Mouse (Mus musculus) heart, embryonic 13.5 days (tissue): ENCODE measurements around the gene Gm6482. TPM values are rescaled to one million over a fixed set of nuclear protein-coding genes. Genes with fewer than 3 reads are reported as not detected.
"Not testable (repeated sequence)": the region's sequence is repeated elsewhere in the genome, so short reads cannot be mapped to it uniquely, and the experiment has no call there.

ENCODE experiments used
- ATAC-seq: fragments of 200-750 bp; cut with Nextera tagmentation; 2 replicates; pipeline ENCODE4 v1.8.0; 2017; ENCODE audit warnings: moderate TSS enrichment; ENCODE audit not compliant: insufficient number of reproducible peaks, low FRiP score, low TSS enrichment; ENCODE audit errors: extremely low read depth
- H3K27ac ChIP-seq: fragments of 300-500 bp; sonication (generic); replicated peaks from 2 replicates; pipeline ENCODE4 v1.5.1; 2015; ENCODE audit warnings: moderate library complexity, mild to moderate bottlenecking, inconsistent platforms
- H3K27me3 ChIP-seq: fragments of 300-500 bp; sonication (generic); replicated peaks from 2 replicates; pipeline ENCODE4 v1.6.1; 2015; ENCODE audit warnings: mild to moderate bottlenecking, inconsistent platforms
- H3K36me3 ChIP-seq: fragments of 300-500 bp; sonication (generic); 2 replicates; pipeline ENCODE4 v1.6.1; 2015; ENCODE audit warnings: mild to moderate bottlenecking, inconsistent platforms
- H3K4me1 ChIP-seq: fragments of 300-500 bp; sonication (generic); 2 replicates; pipeline ENCODE4 v1.6.1; 2015; ENCODE audit warnings: inconsistent platforms
- H3K4me2 ChIP-seq: fragments of 300-500 bp; sonication (generic); 2 replicates; pipeline ENCODE4 v1.6.1; 2015; ENCODE audit warnings: inconsistent platforms, mild to moderate bottlenecking, moderate library complexity
- H3K4me3 ChIP-seq: fragments of 300-500 bp; sonication (generic); 2 replicates; pipeline ENCODE4 v1.5.1; 2015; ENCODE audit warnings: moderate library complexity, mild to moderate bottlenecking, inconsistent platforms
- H3K9ac ChIP-seq: fragments of 300-500 bp; sonication (generic); 2 replicates; pipeline ENCODE4 v1.6.1; 2015; ENCODE audit warnings: inconsistent platforms, mild to moderate bottlenecking, moderate library complexity
- H3K9me3 ChIP-seq: fragments of 300-500 bp; sonication (generic); 2 replicates; pipeline ENCODE4 v1.6.1; 2016; ENCODE audit warnings: inconsistent platforms
- WGBS: fragments of 180-500 bp; shearing (Covaris S2); methylation state at CpG from one replicate; pipeline ENCODE4 v1.1.7; 2015; ENCODE audit warnings: mixed read lengths; 5-methylcytosine and 5-hydroxymethylcytosine counted together
- polyA plus RNA-seq: library from polyadenylated mRNA; unstranded; fragments of >200 nt; fragmentation: Nextera tagmentation; extraction: Ambion mirVana; gene quantifications from 2 replicates; pipeline ENCODE4 v1.2.1, GENCODE M21; 2015

Gene Gm6482
- not detected in 2 replicates for polyA plus RNA-seq

DNA sequence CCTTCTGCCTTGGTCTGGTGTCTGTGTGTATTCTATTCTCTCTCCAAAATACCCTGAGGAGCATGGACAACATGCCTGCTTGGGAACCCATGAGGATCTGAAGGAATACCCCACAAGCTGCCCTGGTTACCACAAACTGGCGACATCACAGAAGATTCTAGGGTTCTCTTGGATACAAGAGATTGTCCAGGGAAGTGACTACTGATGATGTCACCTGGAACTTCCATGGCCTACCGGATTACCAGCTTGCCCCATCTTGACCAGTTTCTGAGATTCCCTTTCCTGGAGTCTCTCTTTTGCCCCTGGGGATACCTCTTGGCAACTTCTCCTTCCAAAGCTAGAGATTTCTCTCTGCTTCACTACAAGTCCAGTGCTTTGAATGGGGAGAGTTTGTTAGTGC, at the start of gene Gm6482:
Gene Gm6482 (minus strand): TSS at position 101 of the 400 bp plus-strand sequence.
- not testable (repeated sequence) for H3K9me3 ChIP-seq, H3K4me1 ChIP-seq, H3K4me2 ChIP-seq, H3K27ac ChIP-seq, H3K27me3 ChIP-seq, H3K9ac ChIP-seq, H3K4me3 ChIP-seq, ATAC-seq, H3K36me3 ChIP-seq
- 83% methylated on average over 1 of the region's 2 CpGs for WGBS

DNA sequence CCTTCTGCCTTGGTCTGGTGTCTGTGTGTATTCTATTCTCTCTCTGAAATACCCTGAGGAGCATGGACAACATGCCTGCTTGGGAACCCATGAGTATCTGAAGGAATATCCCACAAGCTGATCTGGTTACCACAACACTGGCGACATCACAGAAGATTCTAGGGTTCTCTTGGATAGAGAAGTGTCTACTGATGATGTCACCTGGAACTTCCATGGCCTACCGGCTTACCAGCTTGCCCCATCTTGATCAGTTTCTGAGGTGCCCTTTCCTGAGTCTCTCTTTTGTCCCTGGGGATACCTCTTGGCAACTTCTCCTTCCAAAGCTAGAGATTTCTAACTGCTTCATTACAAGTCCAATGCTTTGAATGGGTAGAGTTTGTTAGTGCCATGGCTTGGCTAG, 45.3 kb upstream of the Gm6482 start, which contains the start of gene Gm7954:
Gene Gm7954 (minus strand): TSS at position 101 of the 400 bp plus-strand sequence.
- ATAC-seq, H3K4me2 ChIP-seq, H3K9me3 ChIP-seq, H3K27ac ChIP-seq, H3K9ac ChIP-seq, H3K4me3 ChIP-seq, H3K4me1 ChIP-seq, H3K27me3 ChIP-seq, H3K36me3 ChIP-seq: not testable (repeated sequence)
- no CpG with 5 or more reads among the region's 2 CpGs for WGBS

DNA sequence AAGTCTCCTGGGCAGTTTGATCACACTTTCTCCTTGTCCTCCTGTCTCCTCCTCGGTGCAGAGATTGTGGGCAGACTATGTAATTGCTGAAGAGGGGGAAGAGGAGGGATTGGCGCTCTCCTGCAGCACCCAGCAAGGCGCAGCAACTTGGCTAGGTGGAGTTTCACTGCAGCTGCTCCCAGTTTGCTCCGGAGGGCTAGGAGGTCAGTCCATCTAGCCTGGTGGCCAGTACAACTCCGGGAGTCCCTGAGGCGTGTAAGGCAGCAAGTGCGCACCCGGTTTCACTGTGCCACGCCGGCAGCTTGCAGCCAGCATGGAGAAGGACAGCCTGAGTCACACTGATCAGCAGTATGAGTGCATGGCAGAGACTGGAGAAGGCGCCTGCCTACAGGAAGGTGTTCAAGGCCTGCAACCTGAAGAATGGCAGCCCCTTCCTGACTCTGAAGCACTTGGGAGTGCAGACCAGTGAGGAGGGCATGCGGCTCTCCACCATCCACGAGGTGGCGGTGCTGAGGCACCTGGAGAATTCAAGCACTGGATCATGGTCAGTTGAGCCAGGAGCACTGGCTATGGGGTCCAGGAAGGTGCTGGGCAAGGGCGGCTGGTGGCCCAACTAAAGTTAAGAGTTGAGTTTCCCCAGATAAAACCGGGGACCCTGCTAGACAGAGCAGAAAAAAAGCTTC, 17.5 kb upstream of the Gm6482 start:
- Histone ChIP-seq H3K4me2 (peak overlapping the region; percentile 62), H3K4me3 (peak overlapping the region; percentile 35)
- not testable (repeated sequence) for H3K4me1 ChIP-seq, ATAC-seq, H3K36me3 ChIP-seq, H3K9ac ChIP-seq, H3K27me3 ChIP-seq, H3K9me3 ChIP-seq, H3K27ac ChIP-seq
- WGBS = 8% methylated on average over 12 of the region's 16 CpGs

DNA sequence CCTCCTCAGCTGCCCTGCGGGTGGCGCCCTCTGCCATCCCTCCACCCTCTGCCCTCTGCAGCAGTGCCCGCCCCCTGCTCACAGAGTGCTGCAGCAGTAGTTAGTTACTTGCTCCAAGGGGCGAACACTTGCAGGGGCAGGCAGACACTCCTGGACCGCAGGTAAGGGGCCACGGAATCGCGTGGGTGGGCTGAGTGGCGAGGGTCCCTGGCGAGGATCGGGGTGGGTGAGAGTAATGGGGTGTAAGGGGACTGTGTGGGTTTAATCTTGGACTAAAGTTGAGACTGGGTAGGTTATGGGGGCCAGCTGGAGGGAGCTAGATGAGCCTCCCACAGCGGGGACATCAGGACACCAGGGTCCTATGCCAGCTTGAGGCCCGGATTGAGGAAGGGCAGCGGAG, 16.6 kb upstream of the Gm6482 start:
- peak overlapping the region; percentile 42 for H3K27ac ChIP-seq
- WGBS = 12% methylated on average over 14 of the region's 14 CpGs

DNA sequence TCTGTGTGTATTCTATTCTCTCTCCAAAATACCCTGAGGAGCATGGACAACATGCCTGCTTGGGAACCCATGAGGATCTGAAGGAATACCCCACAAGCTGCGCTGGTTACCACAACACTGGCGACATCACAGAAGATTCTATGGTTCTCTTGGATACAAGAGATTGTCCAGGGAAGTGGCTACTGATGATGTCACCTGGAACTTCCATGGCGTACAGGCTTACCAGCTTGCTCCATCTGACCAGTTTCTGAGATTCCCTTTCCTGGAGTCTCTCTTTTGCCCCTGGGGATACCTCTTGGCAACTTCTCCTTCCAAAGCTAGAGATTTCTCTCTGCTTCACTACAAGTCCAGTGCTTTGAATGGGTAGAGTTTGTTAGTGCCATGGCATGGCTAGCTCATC, 21.8 kb downstream of the Gm6482 start, which contains the start of gene Gm7945:
Gene Gm7945 (minus strand): TSS at position 101 of the 400 bp plus-strand sequence.
- H3K9me3 ChIP-seq, H3K9ac ChIP-seq, H3K27ac ChIP-seq, ATAC-seq, H3K4me3 ChIP-seq, H3K4me2 ChIP-seq, H3K36me3 ChIP-seq, H3K27me3 ChIP-seq, H3K4me1 ChIP-seq: not testable (repeated sequence)
- WGBS = no CpG with 5 or more reads among the region's 3 CpGs

More for the DNA sequence above, 16.6 kb upstream of the Gm6482 start:
- Histone ChIP-seq H3K4me3 (peak overlapping the region; percentile 35), H3K4me2 (peak overlapping the region; percentile 62)
- not testable (repeated sequence) for H3K4me1 ChIP-seq, H3K36me3 ChIP-seq, H3K9me3 ChIP-seq, H3K27me3 ChIP-seq, H3K9ac ChIP-seq, ATAC-seq

Other genes with a start within 250 kb of the Gm6482 start
- gene Sftpd, start 223.1 kb downstream of the Gm6482 start, polyA plus RNA-seq = not detected in 2 replicates
- not detected in 2 replicates for gene Gm2832, start 129.5 kb downstream of the Gm6482 start, polyA plus RNA-seq
- gene Gm5798, start 59.7 kb downstream of the Gm6482 start, polyA plus RNA-seq = not detected in 2 replicates
- not detected in 2 replicates for gene Gm7945, start 21.9 kb downstream of the Gm6482 start, polyA plus RNA-seq
- not detected in 2 replicates for gene Gm7954, start 45.2 kb upstream of the Gm6482 start, polyA plus RNA-seq
- gene Gm3486, start 81.2 kb upstream of the Gm6482 start, polyA plus RNA-seq = not detected in 2 replicates
- not detected in 2 replicates for gene Gm7970, start 147.3 kb upstream of the Gm6482 start, polyA plus RNA-seq
- gene 1700049E17Rik2, start 164.9 kb upstream of the Gm6482 start, polyA plus RNA-seq = not detected in 2 replicates
- gene Gm3072, start 216.3 kb upstream of the Gm6482 start, polyA plus RNA-seq = not detected in 2 replicates
- not detected in 2 replicates for gene Gm3676, start 238.2 kb upstream of the Gm6482 start, polyA plus RNA-seq